Mouse (Mus musculus) CH12.LX (cell line): ENCODE measurements around the gene 1700025B11Rik. TPM values are rescaled to one million over a fixed set of nuclear protein-coding genes. Genes with fewer than 3 reads are reported as not detected.
"Not testable (repeated sequence)": the region's sequence is repeated elsewhere in the genome, so short reads cannot be mapped to it uniquely, and the experiment has no call there.

Experiments
- DNase-seq: peaks from one replicate; pipeline ENCODE4 v3.0.0-alpha.2; 2013; ENCODE audit errors: extremely low read depth
- H3K27ac ChIP-seq: 2 replicates; pipeline ENCODE4 v1.5.1; 2012; ENCODE audit warnings: low read depth, mild to moderate bottlenecking, control low read depth, moderate library complexity; ENCODE audit not compliant: insufficient read depth
- H3K27me3 ChIP-seq: replicated peaks from 2 replicates; pipeline ENCODE3; 2012; ENCODE audit warnings: inconsistent platforms
- H3K36me3 ChIP-seq, 2 experiments: replicated peaks in 1 of 2; 2 replicates each; pipeline versions ENCODE3 to v1.6.1; 2012; ENCODE audit warnings: inconsistent platforms in 1 of 2, low read length in 1 of 2, mild to moderate bottlenecking in 1 of 2, mixed read lengths in 1 of 2, moderate library complexity in 1 of 2; ENCODE audit not compliant: control insufficient read depth in 1 of 2, insufficient read depth in 1 of 2
- H3K4me1 ChIP-seq, 2 experiments: 2 replicates each; pipeline ENCODE4 v1.6.1; 2012; ENCODE audit warnings: inconsistent platforms in 1 of 2, moderate library complexity in 1 of 2; ENCODE audit not compliant: insufficient read depth in 2 of 2, control insufficient read depth in 1 of 2
- H3K4me2 ChIP-seq: 2 replicates; pipeline ENCODE4 v1.6.1; 2012; ENCODE audit warnings: low read depth, mild to moderate bottlenecking, control low read depth; ENCODE audit not compliant: poor library complexity, insufficient read depth, severe bottlenecking
- H3K4me3 ChIP-seq, 3 experiments: fragments of 150-350 bp in 1 of 3; sonication (generic) in 1 of 3; replicated peaks in 1 of 3; 2 replicates each; pipeline versions ENCODE3 to v1.5.1; 2011 to 2012; ENCODE audit warnings: low read depth in 2 of 3, low read length in 2 of 3, mild to moderate bottlenecking in 2 of 3, moderate library complexity in 2 of 3, control low read depth in 1 of 3, improper control_type of control experiment in 1 of 3, inconsistent platforms in 1 of 3, mixed read lengths in 1 of 3; ENCODE audit not compliant: poor library complexity in 1 of 3
- H3K79me2 ChIP-seq: replicated peaks from 2 replicates; pipeline ENCODE4 v1.6.1; 2012; ENCODE audit warnings: mild to moderate bottlenecking, moderate library complexity; ENCODE audit not compliant: control insufficient read depth, poor library complexity, insufficient read depth, severe bottlenecking; ENCODE audit errors: extremely low read depth
- H3K9ac ChIP-seq: 2 replicates; pipeline ENCODE4 v1.6.1; 2012; ENCODE audit warnings: low read depth, mild to moderate bottlenecking, control low read depth, moderate library complexity; ENCODE audit not compliant: insufficient read depth
- H3K9me3 ChIP-seq: replicated peaks from 2 replicates; pipeline ENCODE3; 2012; ENCODE audit warnings: low read length, inconsistent platforms, mixed read lengths
- CHD1 ChIP-seq: IDR thresholded peaks from 2 replicates; pipeline ENCODE4 v1.6.1; 2012; ENCODE audit warnings: low read depth, low read length, improper control_type of control experiment, inconsistent platforms
- CTCF ChIP-seq, 2 experiments: IDR thresholded peaks in 1 of 2; conservative IDR thresholded peaks in 1 of 2; 2 replicates each; pipeline ENCODE4 v1.5.1; 2011 to 2012; ENCODE audit warnings: low read depth in 2 of 2, low read length in 2 of 2, improper control_type of control experiment in 1 of 2, inconsistent platforms in 1 of 2, mild to moderate bottlenecking in 1 of 2, moderate library complexity in 1 of 2
- MAZ ChIP-seq: IDR thresholded peaks from 2 replicates; pipeline ENCODE4 v1.6.1; 2012; ENCODE audit warnings: low read depth, mild to moderate bottlenecking, inconsistent platforms, low read length, improper control_type of control experiment, moderate library complexity
- MXI1 ChIP-seq: IDR thresholded peaks from 2 replicates; pipeline ENCODE4 v1.6.1; 2011; ENCODE audit warnings: mild to moderate bottlenecking, low read depth, low read length, improper control_type of control experiment
- MYC ChIP-seq: IDR thresholded peaks from 2 replicates; pipeline ENCODE4 v1.6.1; 2011; ENCODE audit warnings: low read depth, mild to moderate bottlenecking, improper control_type of control experiment, low read length
- PAX5 ChIP-seq: IDR thresholded peaks from 2 replicates; pipeline ENCODE4 v1.6.1; 2012; ENCODE audit warnings: low read length, inconsistent platforms, mixed read lengths
- POLR2A ChIP-seq: IDR thresholded peaks from 2 replicates; pipeline ENCODE4 v1.6.1; 2011; ENCODE audit warnings: low read depth, mild to moderate bottlenecking, improper control_type of control experiment, low read length
- RAD21 ChIP-seq: IDR thresholded peaks from 2 replicates; pipeline ENCODE4 v1.6.1; 2011; ENCODE audit warnings: low read depth, mild to moderate bottlenecking, low read length, improper control_type of control experiment, moderate library complexity
- SMC3 ChIP-seq: IDR thresholded peaks from 2 replicates; pipeline ENCODE4 v1.6.1; 2011; ENCODE audit warnings: low read depth, low read length, improper control_type of control experiment
- ZC3H11A ChIP-seq: IDR thresholded peaks from 2 replicates; pipeline ENCODE4 v1.6.1; 2012; ENCODE audit warnings: low read depth, mild to moderate bottlenecking, inconsistent platforms, low read length, improper control_type of control experiment
- ZNF384 ChIP-seq: IDR thresholded peaks from 2 replicates; pipeline ENCODE4 v1.6.1; 2012; ENCODE audit warnings: low read depth, low read length, improper control_type of control experiment, inconsistent platforms
- dilution Hi-C: fragments of 300-500 bp; cut with MboI; formaldehyde crosslinking; loops from 2 replicates; pipeline ENCODE4 v1.14.3; 2020; ENCODE audit warnings: low sequenced_read_pairs; ENCODE audit not compliant: extremely low pct_unique_long_range_greater_than_20kb, extremely low pct_ligation_motif_present
- in situ Hi-C: fragments of 300-500 bp; cut with MboI; formaldehyde crosslinking; loops from 3 replicates; pipeline ENCODE4 v1.14.3; 2019; ENCODE audit warnings: low sequenced_read_pairs, low pct_ligation_motif_present, low pct_unique_long_range_greater_than_20kb, mixed read lengths
- polyA plus RNA-seq: library from polyadenylated mRNA; unstranded; fragments of >175 nt; gene quantifications from 2 replicates; pipeline ENCODE4 v1.2.1, GENCODE M21; 2012; ENCODE audit warnings: low read depth; ENCODE audit not compliant: insufficient read length
- total RNA-seq, 2 experiments: library from RNA; depleted of rRNA; stranded (reverse); fragments of 300-350 nt in 1 of 2; fragments of >200 nt in 1 of 2; gene quantifications; 2 replicates each; pipeline ENCODE4 v1.2.3; 2012 to 2014

1700025B11Rik gene
- total and polyA plus RNA-seq, 3 experiments: not detected

DNA sequence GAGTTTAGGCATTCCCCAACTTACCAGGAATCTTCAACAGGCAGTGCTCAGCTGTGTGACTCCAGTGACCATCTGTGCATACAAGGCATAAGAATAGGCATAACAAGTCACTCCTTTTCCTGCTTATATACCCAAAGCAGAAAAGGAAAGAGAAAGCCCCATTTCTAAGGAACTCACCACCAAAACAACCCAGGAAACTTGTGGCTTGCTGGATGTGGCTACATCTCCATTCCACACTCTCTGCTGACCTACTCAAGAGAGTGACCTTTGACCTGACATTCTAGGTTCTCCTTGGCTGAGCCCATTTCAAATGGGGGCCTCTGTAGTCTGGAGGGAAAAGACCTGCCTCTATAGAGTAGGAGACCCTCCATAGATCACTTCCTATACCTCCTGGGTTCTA is 28.5 kb downstream of the 1700025B11Rik start, which contains the start of gene Apol7c:
TSS of gene Apol7c (minus strand) at position 101 of the 400 bp plus-strand sequence.
- in situ Hi-C loops (no loop called here), dilution Hi-C loops (no loop called here)
- no peaks in the 10 kb centered on the region for H3K79me2 ChIP-seq
- H3K4me3 ChIP-seq: no peak within 1 kb of the TSS
- TF ChIP-seq CHD1: no peak
- TF ChIP-seq MXI1: no peak
- no peak for TF ChIP-seq MAZ
- no peak for TF ChIP-seq POLR2A
- TF ChIP-seq ZNF384: no peak
- TF ChIP-seq PAX5: no peak
- no peak for TF ChIP-seq MYC
- peaks cover 18% of the 10 kb centered on the region for H3K27me3 ChIP-seq
- H3K9me3 ChIP-seq: no peaks in the 10 kb centered on the region
- H3K4me2 ChIP-seq: no peak within 1 kb of the TSS
- H3K4me1 ChIP-seq: no peaks in the 10 kb centered on the region
- no peaks in the 10 kb centered on the region for H3K36me3 ChIP-seq
- no peak within 1 kb of the TSS for H3K9ac ChIP-seq
- no peak within 1 kb of the TSS for H3K27ac ChIP-seq
- DNase-seq: no peak

DNA sequence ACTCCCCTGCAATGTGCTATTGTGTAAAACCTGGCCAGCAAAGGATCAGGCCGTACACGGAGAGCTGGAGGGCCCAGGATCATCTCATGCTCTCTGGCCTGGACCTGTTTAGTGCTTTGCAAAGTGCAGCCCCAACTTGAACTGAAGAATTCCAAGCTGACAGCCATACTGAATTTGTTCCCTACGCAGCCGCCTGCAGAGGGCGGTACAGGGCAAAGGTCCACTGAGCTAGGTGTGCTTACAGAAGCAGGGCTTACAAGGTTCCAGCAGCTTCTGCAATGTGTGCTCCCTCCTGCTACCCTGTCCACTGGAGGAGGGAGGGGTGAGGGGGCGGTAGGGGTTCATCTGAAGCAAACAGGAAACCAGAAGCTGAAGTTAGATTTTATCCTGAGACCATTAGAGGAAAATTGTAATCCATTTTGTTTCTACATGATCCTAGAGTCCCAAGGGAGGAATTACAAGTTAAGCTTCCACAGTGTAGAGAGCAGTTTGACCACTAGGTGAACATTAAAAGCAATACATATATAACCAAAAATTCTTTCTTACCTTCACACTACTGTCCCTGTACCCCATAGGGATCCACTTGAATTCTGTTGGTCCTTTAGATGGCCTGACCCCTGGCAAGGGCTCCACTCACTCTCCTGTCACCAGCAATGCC is 38.4 kb downstream of the 1700025B11Rik start:
- H3K27ac ChIP-seq, H3K9ac ChIP-seq, H3K4me1 ChIP-seq, H3K79me2 ChIP-seq, H3K36me3 ChIP-seq, dilution Hi-C loops, H3K4me3 ChIP-seq, H3K9me3 ChIP-seq, H3K4me2 ChIP-seq: not testable (repeated sequence)
- TF ChIP-seq SMC3 (peak; percentile 76), RAD21 (peak; percentile 59), CTCF (conservative IDR thresholded peaks at IDR 0.05 in 1 of 2, IDR thresholded peaks at IDR 0.05 in 1 of 2; ENCODE audit: low read depth in 2 of 2, low read length in 2 of 2) (peak in 1 of 2 experiments; percentile 70; a peak in 2 of 4 replicates), ZC3H11A (peak; percentile 8; the same call in 1 of the 2 replicates)
- in situ Hi-C loops: loop anchor here (25.0 kb wide), 1 partner anchor 164 kb away; the partner anchor contains the start of gene Apol7e
- H3K27me3 ChIP-seq: peaks cover 15% of the 10 kb centered on the region
- peak; percentile 56 for DNase-seq

DNA sequence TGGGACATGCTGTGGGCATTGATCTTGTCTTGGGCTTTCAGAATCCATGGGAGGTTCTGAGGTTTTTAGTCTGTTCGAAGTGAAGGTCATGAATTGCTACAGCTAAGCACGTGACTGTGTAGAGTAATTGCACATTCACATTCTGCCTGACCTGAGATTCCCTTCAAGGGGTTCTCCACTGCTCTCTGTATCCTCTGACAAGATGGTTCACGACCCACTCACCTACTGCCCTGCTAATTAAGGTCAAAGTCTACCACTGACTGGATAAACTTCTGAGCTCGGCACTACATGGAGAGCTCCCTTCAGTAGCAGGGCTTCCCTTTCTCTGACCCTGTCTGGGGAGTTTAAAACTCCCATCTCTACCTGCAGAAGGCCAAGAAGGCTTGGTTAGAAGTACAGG is 41.1 kb downstream of the 1700025B11Rik start:
- H3K9me3 ChIP-seq, H3K4me2 ChIP-seq, H3K4me3 ChIP-seq, dilution Hi-C loops, H3K9ac ChIP-seq, H3K27ac ChIP-seq, H3K79me2 ChIP-seq, H3K4me1 ChIP-seq, DNase-seq, H3K36me3 ChIP-seq: not testable (repeated sequence)
- H3K27me3 ChIP-seq: peaks cover 30% of the 10 kb centered on the region
- in situ Hi-C loops: loop anchor here (25.0 kb wide), 1 partner anchor 167 kb away; the partner anchor contains the start of gene Apol7e

Other genes starting within 250 kb of the 1700025B11Rik start
- gene Apol7a, start 162.8 kb downstream of the 1700025B11Rik start, total RNA-seq (2012; rRNA removed): not detected in 2 replicates
- gene Apol7a, start 162.8 kb downstream of the 1700025B11Rik start, total RNA-seq (2014; rRNA removed): not detected in 2 replicates
- not detected in 2 replicates for gene Apol7a, start 162.8 kb downstream of the 1700025B11Rik start, polyA plus RNA-seq
- not detected in 2 replicates for gene Apol9a, start 150.8 kb downstream of the 1700025B11Rik start, total RNA-seq (2012; rRNA removed)
- gene Apol9a, start 150.8 kb downstream of the 1700025B11Rik start, total RNA-seq (2014; rRNA removed): not detected in 2 replicates
- not detected in 2 replicates for gene Apol9a, start 150.8 kb downstream of the 1700025B11Rik start, polyA plus RNA-seq
- not detected in 2 replicates for gene Apol7b, start 114.4 kb downstream of the 1700025B11Rik start, total RNA-seq (2012; rRNA removed)
- not detected in 2 replicates for gene Apol7b, start 114.4 kb downstream of the 1700025B11Rik start, total RNA-seq (2014; rRNA removed)
- gene Apol7b, start 114.4 kb downstream of the 1700025B11Rik start, polyA plus RNA-seq: not detected in 2 replicates
- gene Apol10a, start 84.8 kb downstream of the 1700025B11Rik start, total RNA-seq (2012; rRNA removed): not detected in 2 replicates
- gene Apol10a, start 84.8 kb downstream of the 1700025B11Rik start, total RNA-seq (2014; rRNA removed): not detected in 2 replicates
- gene Apol10a, start 84.8 kb downstream of the 1700025B11Rik start, polyA plus RNA-seq: not detected in 2 replicates
- gene Apol11a, start 53.6 kb downstream of the 1700025B11Rik start, total RNA-seq (2012; rRNA removed): not detected in 2 replicates
- gene Apol11a, start 53.6 kb downstream of the 1700025B11Rik start, total RNA-seq (2014; rRNA removed): not detected in 2 replicates
- not detected in 2 replicates for gene Apol11a, start 53.6 kb downstream of the 1700025B11Rik start, polyA plus RNA-seq
- gene Apol7c, start 28.6 kb downstream of the 1700025B11Rik start, total RNA-seq (2012; rRNA removed): not detected in 2 replicates
- not detected in 2 replicates for gene Apol7c, start 28.6 kb downstream of the 1700025B11Rik start, total RNA-seq (2014; rRNA removed)
- 0.17 and 0.37 TPM in 2 replicates for gene Apol7c, start 28.6 kb downstream of the 1700025B11Rik start, polyA plus RNA-seq
- 2.3 and 2.9 TPM in 2 replicates for gene Apol10b, start 34.2 kb upstream of the 1700025B11Rik start, total RNA-seq (2012; rRNA removed)
- gene Apol10b, start 34.2 kb upstream of the 1700025B11Rik start, total RNA-seq (2014; rRNA removed): 4.9 and 5.2 TPM in 2 replicates
- 3.6 and 4.3 TPM in 2 replicates for gene Apol10b, start 34.2 kb upstream of the 1700025B11Rik start, polyA plus RNA-seq
- not detected in 2 replicates for gene Gm36245, start 37.4 kb upstream of the 1700025B11Rik start, total RNA-seq (2012; rRNA removed)
- gene Gm36245, start 37.4 kb upstream of the 1700025B11Rik start, total RNA-seq (2014; rRNA removed): not detected in 2 replicates
- not detected in 2 replicates for gene Gm36245, start 37.4 kb upstream of the 1700025B11Rik start, polyA plus RNA-seq
- gene Apol11b, start 81.4 kb upstream of the 1700025B11Rik start, total RNA-seq (2012; rRNA removed): 0.04 and 0.08 TPM in 2 replicates
- gene Apol11b, start 81.4 kb upstream of the 1700025B11Rik start, total RNA-seq (2014; rRNA removed): 0.26 TPM in 1 of 2 replicates, not detected in the other
- gene Apol11b, start 81.4 kb upstream of the 1700025B11Rik start, polyA plus RNA-seq: 0.19 TPM in 1 of 2 replicates, not detected in the other
- gene Apol7e, start 137.0 kb upstream of the 1700025B11Rik start, total RNA-seq (2012; rRNA removed): not detected in 2 replicates
- not detected in 2 replicates for gene Apol7e, start 137.0 kb upstream of the 1700025B11Rik start, total RNA-seq (2014; rRNA removed)
- not detected in 2 replicates for gene Apol7e, start 137.0 kb upstream of the 1700025B11Rik start, polyA plus RNA-seq
- gene Apol9b, start 167.1 kb upstream of the 1700025B11Rik start, total RNA-seq (2012; rRNA removed): not detected in 2 replicates
- not detected in 2 replicates for gene Apol9b, start 167.1 kb upstream of the 1700025B11Rik start, total RNA-seq (2014; rRNA removed)
- gene Apol9b, start 167.1 kb upstream of the 1700025B11Rik start, polyA plus RNA-seq: not detected in 2 replicates
- 0.17 TPM in 1 of 2 replicates, not detected in the other for gene Apol8, start 195.1 kb upstream of the 1700025B11Rik start, total RNA-seq (2012; rRNA removed)
- gene Apol8, start 195.1 kb upstream of the 1700025B11Rik start, total RNA-seq (2014; rRNA removed): 0.15 and 0.84 TPM in 2 replicates
- 0.14 and 0.50 TPM in 2 replicates for gene Apol8, start 195.1 kb upstream of the 1700025B11Rik start, polyA plus RNA-seq